Mouse (Mus musculus): ENCODE measurements around the gene Olfr965. TPM values are rescaled to one million over a fixed set of nuclear protein-coding genes. Genes with fewer than 3 reads are reported as not detected.
"Not testable (repeated sequence)": the region's sequence is repeated elsewhere in the genome, so short reads cannot be mapped to it uniquely, and the experiment has no call there.

Olfr965 gene
- polyA plus RNA-seq, 1 experiment, result not detected

DNA sequence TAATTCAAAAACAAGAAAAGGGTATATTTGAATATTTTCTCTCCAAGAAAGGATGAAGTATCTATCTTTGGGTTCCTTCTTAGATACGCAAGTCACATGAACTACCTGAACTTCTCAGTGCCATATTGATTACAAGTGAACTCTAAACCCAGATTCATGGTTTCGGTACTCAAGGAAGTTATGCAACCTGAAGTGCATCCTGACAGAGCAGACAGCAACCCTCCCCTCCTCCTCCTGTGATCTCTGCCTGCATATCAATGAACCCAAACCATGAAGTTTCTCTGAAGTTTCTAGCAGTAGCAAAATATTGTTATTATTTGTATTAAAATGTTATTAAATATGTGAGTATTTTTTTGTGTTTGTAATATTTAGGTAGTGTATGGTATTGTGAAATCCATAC is 32.6 kb upstream of the Olfr965 start:
- H3ac ChIP-seq (ENCODE audit: control insufficient read depth, insufficient read length), result no peak overlapping the region
- no peak overlapping the region for H3K4me2 ChIP-seq (ENCODE audit: low read depth)
- H3K79me2 ChIP-seq (ENCODE audit: control insufficient read depth, insufficient read depth), result no peaks in the 10 kb centered on the region
- no peaks in the 10 kb centered on the region for H3K36me3 ChIP-seq (ENCODE audit: control insufficient read depth, insufficient read depth)
- no peaks in the 10 kb centered on the region for H3K27me3 ChIP-seq (ENCODE audit: control insufficient read depth, insufficient read depth, insufficient read length)
- TF ChIP-seq TCF12 (IDR thresholded peaks at IDR 0.05; ENCODE audit: insufficient read depth, poor library complexity, severe bottlenecking) (no peak), MYOG (IDR thresholded peaks at IDR 0.05; ENCODE audit: control insufficient read depth in 1 of 3, insufficient read depth in 1 of 3, insufficient read length in 2 of 3, low read depth in 2 of 3) (no peak), CEBPB (IDR thresholded peaks at IDR 0.05; ENCODE audit: insufficient read depth, poor library complexity, severe bottlenecking) (no peak), USF1 (IDR thresholded peaks at IDR 0.05; ENCODE audit: low read depth) (no peak), E2F4 (IDR thresholded peaks at IDR 0.05; ENCODE audit: insufficient read depth) (no peak), MAX (IDR thresholded peaks at IDR 0.05; ENCODE audit: low read depth) (no peak), TCF3 (IDR thresholded peaks at IDR 0.05; ENCODE audit: insufficient read length, low read depth) (no peak), SRF (IDR thresholded peaks at IDR 0.05; ENCODE audit: control insufficient read depth, insufficient read length, low read depth) (no peak)
- no peak overlapping the region for H3K4me3 ChIP-seq

- Histone ChIP-seq H3K4me2 (ENCODE audit: low read depth) (no peak overlapping the region), H3K4me3 (no peak overlapping the region), H3K36me3 (ENCODE audit: control insufficient read depth, insufficient read depth) (no peaks in the 10 kb centered on the region), H3ac (ENCODE audit: control insufficient read depth, insufficient read length) (no peak overlapping the region), H3K79me2 (ENCODE audit: control insufficient read depth, insufficient read depth) (no peaks in the 10 kb centered on the region), H3K27me3 (ENCODE audit: control insufficient read depth, insufficient read depth, insufficient read length) (no peaks in the 10 kb centered on the region)
- no peak for TF ChIP-seq E2F4 (IDR thresholded peaks at IDR 0.05; ENCODE audit: insufficient read depth)
- TF ChIP-seq MYOG (IDR thresholded peaks at IDR 0.05; ENCODE audit: control insufficient read depth in 1 of 3, insufficient read depth in 1 of 3, insufficient read length in 2 of 3, low read depth in 2 of 3), result no peak
- TF ChIP-seq USF1 (IDR thresholded peaks at IDR 0.05; ENCODE audit: low read depth), result no peak
- TF ChIP-seq REST (IDR thresholded peaks at IDR 0.05; ENCODE audit: insufficient read depth, insufficient read length), result no peak
- TF ChIP-seq TCF12 (IDR thresholded peaks at IDR 0.05; ENCODE audit: insufficient read depth, poor library complexity, severe bottlenecking), result no peak
Observed at GRCm38 (mm10) chr9:39679280-39679679, 31.9 kb upstream of the Olfr965 start.

GRCm38 (mm10) chr9:39701123-39701522 is 10.0 kb upstream of the Olfr965 start:
- H3K4me3 ChIP-seq; H3ac ChIP-seq (ENCODE audit: control insufficient read depth, insufficient read length): not testable (repeated sequence)

DNA sequence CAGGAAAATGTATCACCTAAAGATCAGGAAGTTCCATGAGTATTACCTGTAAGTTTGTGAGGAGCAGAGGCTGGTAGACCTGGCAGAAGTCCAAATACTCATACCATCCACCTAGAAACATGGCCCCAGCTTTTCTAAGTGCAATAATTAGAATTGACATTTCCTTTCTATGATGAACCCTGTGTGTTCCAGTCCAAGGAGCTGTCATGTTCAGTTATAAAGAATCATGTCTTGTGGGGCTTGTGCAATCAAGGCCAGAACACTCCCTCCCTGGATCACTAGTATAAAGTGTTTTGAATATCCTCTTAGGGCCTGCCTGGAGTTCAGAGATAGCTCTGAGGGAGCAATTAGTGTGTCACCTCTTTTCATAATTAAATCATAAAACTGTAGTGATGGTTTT is 4.1 kb upstream of the Olfr965 start, which contains the start of gene Olfr149:
TSS of gene Olfr149 (minus strand) at position 101 of the 400 bp plus-strand sequence.
- no peak for TF ChIP-seq TCF3 (IDR thresholded peaks at IDR 0.05; ENCODE audit: insufficient read length, low read depth)
- no peak for TF ChIP-seq E2F4 (IDR thresholded peaks at IDR 0.05; ENCODE audit: insufficient read depth)
- no peaks in the 10 kb centered on the region for H3K36me3 ChIP-seq (ENCODE audit: control insufficient read depth, insufficient read depth)
- H3K79me2 ChIP-seq (ENCODE audit: control insufficient read depth, insufficient read depth), result no peaks in the 10 kb centered on the region

More at GRCm38 (mm10) chr9:39701123-39701522, 10.0 kb upstream of the Olfr965 start:
- not testable (repeated sequence) for H3K4me2 ChIP-seq (ENCODE audit: low read depth); H3K36me3 ChIP-seq (ENCODE audit: control insufficient read depth, insufficient read depth); H3K79me2 ChIP-seq (ENCODE audit: control insufficient read depth, insufficient read depth); H3K27me3 ChIP-seq (ENCODE audit: control insufficient read depth, insufficient read depth, insufficient read length)

GRCm38 (mm10) chr9:39708958-39709357 is 2.2 kb upstream of the Olfr965 start:
- Histone ChIP-seq H3ac (ENCODE audit: control insufficient read depth, insufficient read length) (no peak overlapping the region), H3K4me3 (no peak overlapping the region), H3K36me3 (ENCODE audit: control insufficient read depth, insufficient read depth) (no peaks in the 10 kb centered on the region), H3K4me2 (ENCODE audit: low read depth) (no peak overlapping the region), H3K79me2 (ENCODE audit: control insufficient read depth, insufficient read depth) (no peaks in the 10 kb centered on the region), H3K27me3 (ENCODE audit: control insufficient read depth, insufficient read depth, insufficient read length) (no peaks in the 10 kb centered on the region)
- TF ChIP-seq REST (IDR thresholded peaks at IDR 0.05; ENCODE audit: insufficient read depth, insufficient read length) (no peak), MAX (IDR thresholded peaks at IDR 0.05; ENCODE audit: low read depth) (no peak), MYOG (IDR thresholded peaks at IDR 0.05; ENCODE audit: control insufficient read depth in 1 of 3, insufficient read depth in 1 of 3, insufficient read length in 2 of 3, low read depth in 2 of 3) (no peak), USF1 (IDR thresholded peaks at IDR 0.05; ENCODE audit: low read depth) (no peak), TCF12 (IDR thresholded peaks at IDR 0.05; ENCODE audit: insufficient read depth, poor library complexity, severe bottlenecking) (no peak), E2F4 (IDR thresholded peaks at IDR 0.05; ENCODE audit: insufficient read depth) (no peak), POLR2AphosphoS2 (IDR thresholded peaks at IDR 0.05; ENCODE audit: insufficient read length, low read depth) (no peak), TCF3 (IDR thresholded peaks at IDR 0.05; ENCODE audit: insufficient read length, low read depth) (no peak), SRF (IDR thresholded peaks at IDR 0.05; ENCODE audit: control insufficient read depth, insufficient read length, low read depth) (no peak), CEBPB (IDR thresholded peaks at IDR 0.05; ENCODE audit: insufficient read depth, poor library complexity, severe bottlenecking) (no peak), POLR2A (IDR thresholded peaks at IDR 0.05; ENCODE audit: insufficient read length, low read depth) (no peak), MYOD1 (IDR thresholded peaks at IDR 0.05; ENCODE audit: control insufficient read depth in 1 of 3, insufficient read length in 2 of 3, low read depth in 2 of 3) (no peak)

More for the DNA sequence above, 4.1 kb upstream of the Olfr965 start, which contains the start of gene Olfr149:
- no peak within 1 kb of the TSS for H3K4me3 ChIP-seq
- H3K4me2 ChIP-seq (ENCODE audit: low read depth), result no peak within 1 kb of the TSS
- H3ac ChIP-seq (ENCODE audit: control insufficient read depth, insufficient read length), result no peak within 1 kb of the TSS
- H3K27me3 ChIP-seq (ENCODE audit: control insufficient read depth, insufficient read depth, insufficient read length), result no peaks in the 10 kb centered on the region

DNA sequence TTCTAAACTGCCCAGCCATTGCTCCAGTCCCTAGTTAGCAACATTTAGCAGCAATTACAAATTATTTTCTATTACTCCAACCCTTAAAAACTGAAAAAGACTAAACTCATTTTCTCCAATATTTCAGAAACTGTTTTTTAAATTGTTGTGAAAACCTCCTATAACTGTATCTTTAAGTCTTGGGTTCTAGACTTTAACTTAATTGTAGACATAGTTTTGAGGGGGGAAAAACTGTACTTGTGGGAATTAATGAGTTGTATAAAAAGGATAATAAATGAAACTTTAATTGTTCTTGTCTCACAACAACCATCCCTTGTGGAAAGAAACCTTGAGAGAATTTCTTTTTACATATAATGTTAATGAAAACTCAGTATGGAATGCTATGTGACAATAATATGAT is 19.5 kb downstream of the Olfr965 start, which contains the start of gene Olfr150:
TSS of gene Olfr150 (plus strand) at position 301 of the 400 bp plus-strand sequence.
- H3K27me3 ChIP-seq (ENCODE audit: control insufficient read depth, insufficient read depth, insufficient read length), result no peaks in the 10 kb centered on the region
- H3K4me2 ChIP-seq (ENCODE audit: low read depth), result no peak within 1 kb of the TSS
- no peaks in the 10 kb centered on the region for H3K79me2 ChIP-seq (ENCODE audit: control insufficient read depth, insufficient read depth)
- H3K36me3 ChIP-seq (ENCODE audit: control insufficient read depth, insufficient read depth), result no peaks in the 10 kb centered on the region
- H3ac ChIP-seq (ENCODE audit: control insufficient read depth, insufficient read length), result no peak within 1 kb of the TSS
- no peak within 1 kb of the TSS for H3K4me3 ChIP-seq
- no peak for TF ChIP-seq MAX (IDR thresholded peaks at IDR 0.05; ENCODE audit: low read depth)
